Mouse (Mus musculus): Measurements from ENCODE around the gene Acyp2.

- TF ChIP-seq POLR2A (IDR thresholded peaks at IDR 0.05; ENCODE audit: extremely low read depth, insufficient read depth, low read length) (no peak), CTCF (IDR thresholded peaks at IDR 0.05; ENCODE audit: low read depth, low read length) (no peak)
These were observed 41.5 kb downstream of the Acyp2 start for GRCm38 (mm10) chr11:30607587-30608518.
